28 mouse cellular contexts compared by ENCODE assay signal in genomic region chr1:171260316-171260715, GRCm38 (mm10). TPM values are rescaled to one million over a fixed set of nuclear protein-coding genes. Genes with fewer than 3 reads are reported as not detected.
DNase-seq lines count a peak whose midpoint lies in the region; ATAC-seq and TF ChIP-seq lines count a peak whose summit lies in the region.
"Had no signal": no experiment of that assay in that cellular context is flagged by ENCODE, and none has a peak within 500 bp of the region (broad histone marks: within the 10 kb centered on the region; RNA-seq: fewer than 3 reads in every experiment).

No protein-coding gene starts in this region.

- peak; percentile 59; the same call in 1 of the 2 replicates for TF ChIP-seq EP300 in lung, postnatal 0 days (IDR thresholded peaks at IDR 0.05)
- TF ChIP-seq EP300 in stomach, postnatal 0 days (optimal IDR thresholded peaks at IDR 0.05): no peak

- WGBS in liver, embryonic 13.5 days (ENCODE audit: insufficient replicate concordance): 31% methylated on average over 3 of the region's 3 CpGs
- WGBS in liver, embryonic 11.5 days: 43% methylated on average over 3 of the region's 3 CpGs
- WGBS in lung, postnatal 0 days: 17% methylated on average over 3 of the region's 3 CpGs
- WGBS in stomach, postnatal 0 days: 59% methylated on average over 3 of the region's 3 CpGs

- no peak overlapping the region for H3K9ac ChIP-seq in liver, embryonic 13.5 days
- H3K9ac ChIP-seq in liver, embryonic 11.5 days (ENCODE audit: low read depth, low read length): no peak overlapping the region
- H3K9ac ChIP-seq in lung, postnatal 0 days (replicated peaks; ENCODE audit: low read depth): no peak overlapping the region
- H3K9ac ChIP-seq in stomach, postnatal 0 days (ENCODE audit: low read length): no peak overlapping the region
- H3K9ac ChIP-seq: embryonic facial prominence, embryonic 13.5 days; forebrain, embryonic 15.5 days; hindbrain, embryonic 15.5 days; liver, embryonic 14.5 days; midbrain, embryonic 15.5 days; neural tube, embryonic 15.5 days; stomach, embryonic 15.5 days had no signal

- 0 out of 2 replicates have a peak overlapping the region, but pooled peaks have one; percentile 23 for H3K27ac ChIP-seq in liver, embryonic 13.5 days
- no peak overlapping the region for H3K27ac ChIP-seq in liver, embryonic 11.5 days (ENCODE audit: low read depth, low read length)
- H3K27ac ChIP-seq in lung, postnatal 0 days (ENCODE audit: low read length): peak overlapping the region; percentile 34
- H3K27ac ChIP-seq in stomach, postnatal 0 days (replicated peaks): 0 out of 2 replicates have a peak overlapping the region, but pooled peaks have one; percentile 18
- H3K27ac ChIP-seq: embryonic facial prominence, embryonic 13.5 days; forebrain, embryonic 10.5 days; forebrain, embryonic 15.5 days; hindbrain, embryonic 10.5 days; hindbrain, embryonic 15.5 days; liver, embryonic 14.5 days; midbrain, embryonic 10.5 days; midbrain, embryonic 15.5 days; neural tube, embryonic 15.5 days; stomach, embryonic 15.5 days had no signal

- no peak overlapping the region for H3K4me2 ChIP-seq in liver, embryonic 13.5 days
- H3K4me2 ChIP-seq in liver, embryonic 11.5 days: no peak overlapping the region
- H3K4me2 ChIP-seq in lung, postnatal 0 days (replicated peaks; ENCODE audit: low read depth, low read length): no peak overlapping the region
- no peak overlapping the region for H3K4me2 ChIP-seq in stomach, postnatal 0 days (replicated peaks; ENCODE audit: low read depth)
- H3K4me2 ChIP-seq: embryonic facial prominence, embryonic 13.5 days; forebrain, embryonic 15.5 days; hindbrain, embryonic 15.5 days; midbrain, embryonic 15.5 days; neural tube, embryonic 15.5 days; stomach, embryonic 15.5 days had no signal

- no peaks in the 10 kb centered on the region for H3K36me3 ChIP-seq in liver, embryonic 13.5 days
- no peaks in the 10 kb centered on the region for H3K36me3 ChIP-seq in liver, embryonic 11.5 days (ENCODE audit: control insufficient read depth, insufficient read depth, low read length)
- no peaks in the 10 kb centered on the region for H3K36me3 ChIP-seq in lung, postnatal 0 days (ENCODE audit: insufficient read depth, low read length)
- H3K36me3 ChIP-seq in stomach, postnatal 0 days (ENCODE audit: control insufficient read depth, insufficient read depth, low read length): no peaks in the 10 kb centered on the region
- H3K36me3 ChIP-seq: forebrain, embryonic 15.5 days; hindbrain, embryonic 15.5 days; midbrain, embryonic 15.5 days; neural tube, embryonic 15.5 days; stomach, embryonic 15.5 days had no signal

- H3K4me3 ChIP-seq in liver, embryonic 13.5 days (replicated peaks): no peak overlapping the region
- no peak overlapping the region for H3K4me3 ChIP-seq in liver, embryonic 11.5 days (ENCODE audit: low read depth, low read length)
- H3K4me3 ChIP-seq in lung, postnatal 0 days (ENCODE audit: low read depth, low read length): no peak overlapping the region
- H3K4me3 ChIP-seq in stomach, postnatal 0 days (ENCODE audit: low read depth, low read length): no peak overlapping the region
- H3K4me3 ChIP-seq: embryonic facial prominence, embryonic 13.5 days; forebrain, embryonic 10.5 days; forebrain, embryonic 15.5 days; hindbrain, embryonic 10.5 days; hindbrain, embryonic 15.5 days; midbrain, embryonic 10.5 days; midbrain, embryonic 15.5 days; neural tube, embryonic 15.5 days; stomach, embryonic 15.5 days had no signal

- H3K4me1 ChIP-seq in liver, embryonic 13.5 days (replicated peaks): peaks cover 32% of the 10 kb centered on the region
- H3K4me1 ChIP-seq in liver, embryonic 11.5 days (replicated peaks; ENCODE audit: control insufficient read depth, insufficient read depth, low read length): peaks cover 4% of the 10 kb centered on the region
- peaks cover 7% of the 10 kb centered on the region; the same call in 1 of the 2 replicates for H3K4me1 ChIP-seq in lung, postnatal 0 days (ENCODE audit: insufficient read depth, low read depth, low read length)
- 0 out of 2 replicates have a peak, but pooled peaks cover 3% of the 10 kb centered on the region for H3K4me1 ChIP-seq in stomach, postnatal 0 days (replicated peaks; ENCODE audit: control insufficient read depth, insufficient read depth)

- DNase-seq in adrenal gland, postnatal 14 days: peak; percentile 34
- no peak for DNase-seq in adrenal gland, postnatal 4 days (ENCODE audit: low spot score in 2 of 2)
- DNase-seq in liver, embryonic 13.5 days: no peak
- no peak for DNase-seq in liver, embryonic 11.5 days (ENCODE audit: low spot score)
- DNase-seq in lung, postnatal 0 days (ENCODE audit: low spot score): peak; percentile 83
- no peak for DNase-seq in lung, postnatal 36 days
- no peak for DNase-seq in stomach, postnatal 0 days (ENCODE audit: low spot score)
- DNase-seq: cerebellum, adult 18-20 months; heart, postnatal 14 days; kidney, adult 11 months; layer of hippocampus, adult 9-11 months; retina, postnatal 1 day; right cerebral cortex, postnatal 14 days; thymus, postnatal 14 days had no signal

- peaks cover 43% of the 10 kb centered on the region for H3K27me3 ChIP-seq in liver, embryonic 13.5 days
- H3K27me3 ChIP-seq in liver, embryonic 11.5 days (replicated peaks; ENCODE audit: control insufficient read depth, insufficient read depth, low read length): peaks cover 7% of the 10 kb centered on the region; the same call in 1 of the 2 replicates
- H3K27me3 ChIP-seq in lung, postnatal 0 days (replicated peaks; ENCODE audit: insufficient read depth, low read length): no peaks in the 10 kb centered on the region
- H3K27me3 ChIP-seq in stomach, postnatal 0 days (ENCODE audit: control insufficient read depth, insufficient read depth, low read length): no peaks in the 10 kb centered on the region
- H3K27me3 ChIP-seq: embryonic facial prominence, embryonic 13.5 days; forebrain, embryonic 15.5 days; hindbrain, embryonic 15.5 days; midbrain, embryonic 15.5 days; stomach, embryonic 15.5 days had no signal

- ATAC-seq in liver, embryonic 13.5 days (ENCODE audit: low read depth): no peak
- ATAC-seq in liver, embryonic 11.5 days (replicated peaks; ENCODE audit: low FRiP score): no peak
- ATAC-seq in lung, postnatal 0 days: 0 out of 2 replicates have a peak, but pooled peaks have one; percentile 7
- no peak for ATAC-seq in stomach, postnatal 0 days (ENCODE audit: low FRiP score, low TSS enrichment)
- no peak for ATAC-seq in cerebellum, adult (ENCODE audit: insufficient number of reproducible peaks, low FRiP score, low TSS enrichment)
- ATAC-seq: CD4-positive, CD25-positive, alpha-beta regulatory T cell, adult 4 months; forebrain, embryonic 15.5 days; inflammation-experienced regulatory T-cells, adult 6 months; midbrain, embryonic 15.5 days had no signal

- TF ChIP-seq CTCF in lung, postnatal 0 days (IDR thresholded peaks at IDR 0.05): no peak
- TF ChIP-seq CTCF in stomach, postnatal 0 days (IDR thresholded peaks at IDR 0.05; ENCODE audit: low read depth): no peak

- H3K9me3 ChIP-seq in liver, embryonic 13.5 days (replicated peaks): no peaks in the 10 kb centered on the region
- H3K9me3 ChIP-seq in liver, embryonic 11.5 days (ENCODE audit: control insufficient read depth, low read length): no peaks in the 10 kb centered on the region
- no peaks in the 10 kb centered on the region for H3K9me3 ChIP-seq in lung, postnatal 0 days (ENCODE audit: low read length)
- no peaks in the 10 kb centered on the region for H3K9me3 ChIP-seq in stomach, postnatal 0 days (ENCODE audit: control insufficient read depth, low read length)
- H3K9me3 ChIP-seq: embryonic facial prominence, embryonic 13.5 days; forebrain, embryonic 10.5 days; forebrain, embryonic 15.5 days; hindbrain, embryonic 10.5 days; hindbrain, embryonic 15.5 days; midbrain, embryonic 10.5 days; midbrain, embryonic 15.5 days; neural tube, embryonic 15.5 days; stomach, embryonic 15.5 days had no signal

RNA-seq across cellular contexts. Expression of gene Ndufs2, which starts 9.1 kb away (rescaled TPM):
- 875 and 896 TPM in 2 replicates for total RNA-seq in adrenal gland, postnatal 14 days (2021)
- total RNA-seq in adrenal gland, postnatal 4 days (2021): 100 to 1,000 TPM; 446 to 477 TPM
- polyA plus RNA-seq in liver, embryonic 13.5 days (2015; fragmentation: Nextera tagmentation; extraction: Ambion mirVana): 152 and 167 TPM in 2 replicates
- 256 and 262 TPM in 2 replicates for polyA plus RNA-seq in liver, embryonic 11.5 days (2014; fragmentation: Nextera tagmentation; extraction: Ambion mirVana)
- 172 and 188 TPM in 2 replicates for polyA plus RNA-seq in lung, postnatal 0 days (2015; fragmentation: Nextera tagmentation; extraction: Ambion mirVana)
- polyA plus RNA-seq in stomach, postnatal 0 days (2015; fragmentation: Nextera tagmentation; extraction: Ambion mirVana): 210 and 218 TPM in 2 replicates

RNA-seq across cellular contexts. Expression of gene B4galt3, which starts 9.8 kb away (rescaled TPM):
- 31.1 and 34.1 TPM in 2 replicates for total RNA-seq in adrenal gland, postnatal 14 days (2021)
- total RNA-seq in adrenal gland, postnatal 4 days (2021): 10 to 100 TPM; 48.4 to 56.3 TPM
- polyA plus RNA-seq in liver, embryonic 13.5 days (2015; fragmentation: Nextera tagmentation; extraction: Ambion mirVana): 24.9 and 26.5 TPM in 2 replicates
- polyA plus RNA-seq in liver, embryonic 11.5 days (2014; fragmentation: Nextera tagmentation; extraction: Ambion mirVana): 49.0 and 50.6 TPM in 2 replicates
- polyA plus RNA-seq in lung, postnatal 0 days (2015; fragmentation: Nextera tagmentation; extraction: Ambion mirVana): 68.4 and 77.0 TPM in 2 replicates
- 32.9 and 34.2 TPM in 2 replicates for polyA plus RNA-seq in stomach, postnatal 0 days (2015; fragmentation: Nextera tagmentation; extraction: Ambion mirVana)

RNA-seq across cellular contexts. Expression of gene Adamts4, which starts 10.1 kb away (rescaled TPM):
- 3.1 and 3.4 TPM in 2 replicates for total RNA-seq in adrenal gland, postnatal 14 days (2021)
- 1 to 10 TPM; 4.3 to 4.5 TPM for total RNA-seq in adrenal gland, postnatal 4 days (2021)
- 0.43 and 0.46 TPM in 2 replicates for polyA plus RNA-seq in liver, embryonic 13.5 days (2015; fragmentation: Nextera tagmentation; extraction: Ambion mirVana)
- 1.6 and 2.0 TPM in 2 replicates for polyA plus RNA-seq in liver, embryonic 11.5 days (2014; fragmentation: Nextera tagmentation; extraction: Ambion mirVana)
- polyA plus RNA-seq in lung, postnatal 0 days (2015; fragmentation: Nextera tagmentation; extraction: Ambion mirVana): 2.7 and 3.3 TPM in 2 replicates
- 3.5 and 3.9 TPM in 2 replicates for polyA plus RNA-seq in stomach, postnatal 0 days (2015; fragmentation: Nextera tagmentation; extraction: Ambion mirVana)
- total RNA-seq: common myeloid progenitor, adult 5-6 weeks had no signal

RNA-seq across cellular contexts. Expression of gene Ppox, which starts 20.7 kb away (rescaled TPM):
- 34.8 and 38.1 TPM in 2 replicates for total RNA-seq in adrenal gland, postnatal 14 days (2021)
- total RNA-seq in adrenal gland, postnatal 4 days (2021): 10 to 100 TPM; 55.8 to 57.1 TPM
- polyA plus RNA-seq in liver, embryonic 13.5 days (2015; fragmentation: Nextera tagmentation; extraction: Ambion mirVana): 174 and 175 TPM in 2 replicates
- 131 and 133 TPM in 2 replicates for polyA plus RNA-seq in liver, embryonic 11.5 days (2014; fragmentation: Nextera tagmentation; extraction: Ambion mirVana)
- polyA plus RNA-seq in lung, postnatal 0 days (2015; fragmentation: Nextera tagmentation; extraction: Ambion mirVana): 28.4 and 30.6 TPM in 2 replicates
- polyA plus RNA-seq in stomach, postnatal 0 days (2015; fragmentation: Nextera tagmentation; extraction: Ambion mirVana): 16.8 and 21.3 TPM in 2 replicates

RNA-seq across cellular contexts. Expression of gene Fcer1g, which starts 26.2 kb away (rescaled TPM):
- 13.4 and 18.8 TPM in 2 replicates for total RNA-seq in adrenal gland, postnatal 14 days (2021)
- total RNA-seq in adrenal gland, postnatal 4 days (2021): 10 to 100 TPM; 22.4 to 23.2 TPM
- 68.2 and 69.6 TPM in 2 replicates for polyA plus RNA-seq in liver, embryonic 13.5 days (2015; fragmentation: Nextera tagmentation; extraction: Ambion mirVana)
- polyA plus RNA-seq in liver, embryonic 11.5 days (2014; fragmentation: Nextera tagmentation; extraction: Ambion mirVana): 70.9 and 83.6 TPM in 2 replicates
- 121 and 130 TPM in 2 replicates for polyA plus RNA-seq in lung, postnatal 0 days (2015; fragmentation: Nextera tagmentation; extraction: Ambion mirVana)
- 51.3 and 59.4 TPM in 2 replicates for polyA plus RNA-seq in stomach, postnatal 0 days (2015; fragmentation: Nextera tagmentation; extraction: Ambion mirVana)

Comparison
In these comparisons a context has a peak if more than half of its experiments do, and no peak if none do; other contexts are left out.
1. DNase-seq: peak in adrenal gland, postnatal 14 days (single experiment) and lung, postnatal 0 days (single experiment); none in adrenal gland, postnatal 4 days (0 of 2), liver, embryonic 13.5 days (single experiment), liver, embryonic 11.5 days (single experiment), lung, postnatal 36 days (single experiment) and stomach, postnatal 0 days (single experiment).